Mouse (Mus musculus) lung, embryonic 14.5 days (tissue): Measurements from ENCODE around the gene Cfap57. TPM values are rescaled to one million over a fixed set of nuclear protein-coding genes. Genes with fewer than 3 reads are reported as not detected.
"Not testable (repeated sequence)": the region's sequence is repeated elsewhere in the genome, so short reads cannot be mapped to it uniquely, and the experiment has no call there.

ENCODE experiments used
- ATAC-seq: fragments of 200-750 bp; cut with Nextera tagmentation; 2 replicates; pipeline ENCODE4 v1.8.0; 2017; ENCODE audit warnings: mild to moderate bottlenecking, moderate TSS enrichment, moderate library complexity; ENCODE audit not compliant: insufficient read depth
- DNase-seq: peaks from one replicate; pipeline ENCODE4 v3.0.0-alpha.2; 2015
- H3K27ac ChIP-seq: fragments of 300-500 bp; sonication (generic); 2 replicates; pipeline ENCODE4 v1.5.1; 2014; ENCODE audit warnings: low read depth, mild to moderate bottlenecking, moderate library complexity
- H3K27me3 ChIP-seq: fragments of 300-500 bp; sonication (generic); 2 replicates; pipeline ENCODE4 v1.6.1; 2014; ENCODE audit warnings: low read length, control low read depth; ENCODE audit not compliant: insufficient read depth
- H3K36me3 ChIP-seq: fragments of 300-500 bp; sonication (generic); 2 replicates; pipeline ENCODE4 v1.6.1; 2014; ENCODE audit warnings: control low read depth; ENCODE audit not compliant: insufficient read depth
- H3K4me1 ChIP-seq: fragments of 300-500 bp; sonication (generic); 2 replicates; pipeline ENCODE4 v1.6.1; 2014; ENCODE audit warnings: antibody characterized with exemption, control low read depth; ENCODE audit not compliant: insufficient read depth
- H3K4me2 ChIP-seq: fragments of 300-500 bp; sonication (generic); 2 replicates; pipeline ENCODE4 v1.6.1; 2014; ENCODE audit warnings: mild to moderate bottlenecking
- H3K4me3 ChIP-seq: fragments of 300-500 bp; sonication (generic); 2 replicates; pipeline ENCODE4 v1.5.1; 2014; ENCODE audit warnings: low read depth, low read length
- H3K9ac ChIP-seq: fragments of 300-500 bp; sonication (generic); 2 replicates; pipeline ENCODE4 v1.6.1; 2014
- H3K9me3 ChIP-seq: fragments of 300-500 bp; sonication (generic); 2 replicates; pipeline ENCODE4 v1.6.1; 2016; ENCODE audit warnings: low read depth, low read length, control low read depth
- CTCF ChIP-seq: IDR thresholded peaks from 2 replicates; pipeline ENCODE4 v1.5.1; 2016; ENCODE audit warnings: antibody characterized with exemption, low read depth
- WGBS: fragments of 180-500 bp; shearing (Covaris S2); extraction: QIAGEN DNeasy Blood & Tissue Kit; methylation state at CpG from one replicate; pipeline ENCODE4 v1.1.7; 2014; 5-methylcytosine and 5-hydroxymethylcytosine counted together
- polyA plus RNA-seq: library from polyadenylated mRNA; unstranded; fragments of >200 nt; fragmentation: Nextera tagmentation; extraction: Ambion mirVana; gene quantifications from 2 replicates; pipeline ENCODE4 v1.2.1, GENCODE M21; 2014

Cfap57 gene
- polyA plus RNA-seq, 1 experiment from 2014 or later = 0.12 TPM

DNA sequence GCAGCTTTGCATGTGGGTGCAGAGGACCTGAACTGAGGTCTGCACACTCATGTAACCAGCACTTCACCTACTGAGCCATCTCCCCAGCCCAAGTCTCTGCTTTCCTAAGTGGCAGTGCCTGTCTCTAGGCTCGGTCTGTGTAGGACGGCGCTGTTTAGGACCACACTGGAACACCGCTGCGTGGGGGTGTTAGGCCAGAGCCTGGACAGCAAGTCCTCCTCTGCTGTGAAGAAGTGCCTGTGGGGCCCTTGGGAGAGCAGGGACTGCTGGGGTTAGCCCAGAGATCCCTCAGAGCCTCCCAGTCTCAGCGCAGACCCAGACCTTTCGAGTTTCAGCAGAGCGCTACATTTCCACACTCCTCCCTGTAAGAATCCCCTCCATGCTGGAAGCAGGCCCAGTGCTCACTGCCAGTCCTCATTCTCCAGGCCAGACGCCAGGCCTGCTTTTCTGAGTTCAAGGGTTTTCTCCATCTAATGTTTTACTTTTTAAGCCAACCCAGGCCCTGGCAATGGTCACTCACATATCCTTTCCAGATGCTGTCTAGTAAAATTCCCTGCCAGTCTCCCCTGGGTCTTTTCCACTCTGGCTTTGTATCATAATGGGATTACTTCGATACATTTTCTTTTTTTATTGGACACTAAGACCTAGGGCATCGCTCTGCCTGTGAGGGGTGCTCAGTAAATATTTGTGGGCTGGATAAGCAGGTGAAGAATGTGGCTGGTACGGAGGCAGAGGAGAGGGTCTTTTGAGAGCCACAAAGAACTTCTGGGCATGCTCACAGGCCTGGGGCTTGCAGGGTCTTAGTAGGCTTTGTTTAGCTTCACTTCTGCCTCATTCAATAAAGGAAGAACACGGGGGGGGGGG is 56.3 kb downstream of the Cfap57 start:
- H3K27ac ChIP-seq = no peak overlapping the region
- H3K4me3 ChIP-seq = no peak overlapping the region
- no peaks in the 10 kb centered on the region for H3K9me3 ChIP-seq
- no peaks in the 10 kb centered on the region for H3K36me3 ChIP-seq
- no peak overlapping the region for H3K9ac ChIP-seq
- TF ChIP-seq CTCF = no peak
- WGBS = 71% methylated on average over 13 of the region's 13 CpGs
- H3K4me2 ChIP-seq = no peak overlapping the region
- no peaks in the 10 kb centered on the region for H3K4me1 ChIP-seq
- no peaks in the 10 kb centered on the region for H3K27me3 ChIP-seq
- DNase-seq = peak; percentile 34
- no peak for ATAC-seq

DNA sequence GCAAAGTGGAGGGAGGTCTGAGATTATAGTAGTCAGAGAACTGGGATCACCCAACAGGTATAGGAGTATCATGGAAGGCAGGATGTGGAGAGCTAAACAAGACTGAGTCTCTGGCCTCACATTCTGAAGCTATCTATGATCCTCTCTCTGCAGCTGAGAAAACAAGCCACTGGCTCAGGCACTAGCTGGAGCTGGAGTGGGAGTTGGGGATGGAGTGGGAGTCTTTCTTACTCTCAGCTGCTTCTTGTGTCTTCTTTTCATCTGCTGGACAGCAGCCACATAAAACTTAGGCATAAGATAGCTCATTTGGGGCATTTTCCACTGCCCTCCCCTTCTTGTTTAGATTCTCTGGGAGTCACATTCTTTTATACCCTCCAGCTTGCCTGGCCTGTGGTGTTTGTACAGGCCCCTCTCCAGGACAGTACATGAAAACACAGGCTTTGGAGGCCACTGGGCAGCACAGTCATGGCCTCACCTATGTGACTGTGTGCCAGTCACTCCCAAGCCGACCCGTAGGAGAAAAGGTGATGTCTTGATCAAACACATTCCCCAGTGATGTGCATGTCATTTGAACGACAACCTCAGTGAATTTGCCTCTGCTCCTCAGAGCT is 67.4 kb downstream of the Cfap57 start:
- H3K27ac ChIP-seq = no peak overlapping the region
- H3K9ac ChIP-seq = no peak overlapping the region
- 64% methylated on average over 3 of the region's 3 CpGs for WGBS
- H3K4me1 ChIP-seq = no peaks in the 10 kb centered on the region
- no peak for ATAC-seq
- H3K27me3 ChIP-seq = no peaks in the 10 kb centered on the region
- no peak overlapping the region for H3K4me3 ChIP-seq
- TF ChIP-seq CTCF = no peak
- H3K36me3 ChIP-seq = no peaks in the 10 kb centered on the region
- peak; percentile 24 for DNase-seq
- no peak overlapping the region for H3K4me2 ChIP-seq
- H3K9me3 ChIP-seq = no peaks in the 10 kb centered on the region

DNA sequence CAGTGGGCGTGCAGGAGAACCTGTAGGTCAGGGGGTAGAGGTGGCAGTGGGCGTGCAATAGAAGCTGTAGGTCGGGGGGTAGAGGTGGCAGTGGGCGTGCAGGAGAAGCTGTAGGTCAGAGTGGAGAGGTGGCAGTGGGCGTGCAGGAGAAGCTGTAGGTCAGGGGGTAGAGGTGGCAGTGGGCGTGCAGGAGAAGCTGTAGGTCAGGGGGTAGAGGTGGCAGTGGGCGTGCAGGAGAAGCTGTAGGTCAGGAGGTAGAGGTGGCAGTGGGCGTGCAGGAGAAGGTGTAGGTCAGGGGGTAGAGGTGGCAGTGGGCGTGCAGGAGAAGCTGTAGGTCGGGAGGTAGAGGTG is 72.5 kb downstream of the Cfap57 start:
- not testable (repeated sequence) for H3K36me3 ChIP-seq, H3K4me2 ChIP-seq, H3K9me3 ChIP-seq, H3K27ac ChIP-seq, H3K27me3 ChIP-seq, H3K9ac ChIP-seq, H3K4me3 ChIP-seq, ATAC-seq, H3K4me1 ChIP-seq
- peak; percentile 70 for DNase-seq
- whole genome bisulfite sequencing = 85% methylated on average over 10 of the region's 10 CpGs

DNA sequence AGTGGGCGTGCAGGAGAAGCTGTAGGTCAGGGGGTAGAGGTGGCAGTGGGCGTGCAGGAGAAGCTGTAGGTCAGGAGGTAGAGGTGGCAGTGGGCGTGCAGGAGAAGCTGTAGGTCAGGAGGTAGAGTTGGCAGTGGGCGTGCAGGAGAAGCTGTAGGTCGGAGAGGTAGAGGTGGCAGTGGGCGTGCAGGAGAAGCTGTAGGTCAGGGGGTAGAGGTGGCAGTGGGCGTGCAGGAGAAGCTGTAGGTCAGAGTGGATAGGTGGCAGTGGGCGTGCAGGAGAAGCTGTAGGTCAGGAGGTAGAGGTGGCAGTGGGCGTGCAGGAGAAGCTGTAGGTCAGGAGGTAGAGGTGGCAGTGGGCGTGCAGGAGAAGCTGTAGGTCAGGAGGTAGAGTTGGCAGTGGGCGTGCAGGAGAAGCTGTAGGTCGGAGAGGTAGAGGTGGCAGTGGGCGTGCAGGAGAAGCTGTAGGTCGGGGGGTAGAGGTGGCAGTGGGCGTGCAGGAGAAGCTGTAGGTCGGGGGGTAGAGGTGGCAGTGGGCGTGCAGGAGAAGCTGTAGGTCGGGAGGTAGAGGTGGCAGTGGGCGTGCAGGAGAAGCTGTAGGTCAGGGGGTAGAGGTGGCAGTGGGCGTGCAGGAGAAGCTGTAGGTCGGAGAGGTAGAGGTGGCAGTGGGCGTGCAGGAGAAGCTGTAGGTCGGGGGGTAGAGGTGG is 73.0 kb downstream of the Cfap57 start:
- WGBS = 86% methylated on average over 22 of the region's 23 CpGs
- ATAC-seq, H3K4me2 ChIP-seq, H3K4me3 ChIP-seq, DNase-seq, H3K27me3 ChIP-seq, H3K9me3 ChIP-seq, H3K27ac ChIP-seq, H3K4me1 ChIP-seq, H3K36me3 ChIP-seq, H3K9ac ChIP-seq: not testable (repeated sequence)

DNA sequence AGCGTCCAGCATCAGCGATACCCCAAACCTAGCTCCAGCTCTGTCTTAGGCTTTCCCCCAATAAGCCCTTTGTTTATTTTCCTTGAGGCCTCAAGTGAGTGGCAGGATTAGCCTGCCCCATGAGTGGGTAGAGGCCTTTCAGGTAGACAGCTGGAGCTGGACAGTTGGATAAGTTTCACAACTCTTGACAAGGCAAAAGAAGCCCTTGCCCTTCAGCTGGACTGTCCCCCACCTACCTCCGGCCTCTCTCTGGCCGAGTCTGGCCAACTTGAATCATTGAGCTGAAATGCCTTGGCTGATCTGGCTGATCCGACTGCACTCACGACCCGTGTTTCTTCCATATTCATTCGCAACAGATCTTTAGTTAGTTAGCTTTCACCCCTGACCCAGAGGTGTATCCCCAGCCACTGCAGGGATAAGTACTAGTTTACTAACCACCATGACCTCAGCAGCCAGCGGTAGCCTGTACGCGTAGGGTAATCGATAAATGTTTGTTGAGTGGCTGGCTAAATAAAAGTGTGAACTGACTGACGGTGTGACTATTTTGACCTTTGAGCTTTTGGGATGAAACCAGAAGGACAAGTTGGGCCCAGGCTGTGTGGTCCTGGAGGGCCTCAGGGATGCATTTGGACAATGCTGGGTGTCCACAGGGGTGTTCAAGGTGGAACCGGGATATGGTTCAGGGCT is 76.0 kb downstream of the Cfap57 start:
- 42% methylated on average over 14 of the region's 14 CpGs for WGBS
- no peak for TF ChIP-seq CTCF
- H3K27ac ChIP-seq = peak overlapping the region; percentile 86
- H3K4me3 ChIP-seq = peak overlapping the region; percentile 33
- no peaks in the 10 kb centered on the region for H3K27me3 ChIP-seq
- peak overlapping the region; percentile 61 for H3K4me2 ChIP-seq
- no peaks in the 10 kb centered on the region for H3K9me3 ChIP-seq
- ATAC-seq = 0 out of 2 replicates have a peak, but pooled peaks have one; percentile 10
- no peaks in the 10 kb centered on the region for H3K36me3 ChIP-seq
- no peak for DNase-seq
- no peaks in the 10 kb centered on the region for H3K4me1 ChIP-seq
- H3K9ac ChIP-seq = 0 out of 2 replicates have a peak overlapping the region, but pooled peaks have one; percentile 14

DNA sequence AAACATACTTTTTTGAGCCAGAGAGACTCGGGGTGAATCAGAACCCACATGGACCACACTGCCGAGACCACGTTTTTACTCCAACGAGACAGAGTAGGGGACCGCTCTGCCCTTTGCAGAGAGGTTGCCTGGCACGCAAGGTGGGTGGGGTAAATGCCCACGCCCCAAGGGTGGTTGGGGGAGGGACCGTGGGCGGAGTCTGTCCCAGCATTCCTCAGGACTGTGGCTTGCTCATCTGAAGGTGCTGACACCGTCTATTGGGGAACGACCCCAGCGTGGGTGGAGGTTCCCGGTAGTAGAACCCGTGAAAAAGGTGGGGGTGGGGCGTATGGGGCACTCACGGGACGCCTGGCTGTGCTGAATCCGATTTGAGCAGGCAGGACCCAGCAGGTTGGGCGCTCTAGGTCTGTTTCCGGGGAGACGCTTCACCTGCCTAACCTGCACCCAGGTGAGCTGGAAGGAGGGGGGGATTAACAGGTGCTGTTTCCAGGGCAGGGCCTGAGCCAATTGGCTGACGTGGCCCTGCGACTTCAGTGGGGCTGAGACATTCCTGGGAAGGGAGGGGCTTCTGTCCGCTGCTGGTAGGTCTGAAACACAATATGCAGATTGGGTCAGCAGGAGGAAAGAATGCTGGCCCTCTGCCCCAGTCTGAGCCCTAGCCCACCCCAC is 76.9 kb downstream of the Cfap57 start, which contains the start of gene Tmem125:
Gene Tmem125 (minus strand): TSS at position 453 of the 669 bp plus-strand sequence.
- DNase-seq = peak; percentile 78
- no peaks in the 10 kb centered on the region for H3K36me3 ChIP-seq
- peak within 1 kb of the TSS; percentile 86 for H3K27ac ChIP-seq
- H3K4me1 ChIP-seq = no peaks in the 10 kb centered on the region
- peak within 1 kb of the TSS; percentile 17; the same call in 1 of the 2 replicates for H3K9ac ChIP-seq
- peak within 1 kb of the TSS; percentile 33 for H3K4me3 ChIP-seq
- 2% methylated on average over 24 of the region's 24 CpGs for WGBS
- TF ChIP-seq CTCF = no peak
- ATAC-seq = peak; percentile 88
- no peaks in the 10 kb centered on the region for H3K27me3 ChIP-seq
- H3K4me2 ChIP-seq = peak within 1 kb of the TSS; percentile 61
- no peaks in the 10 kb centered on the region for H3K9me3 ChIP-seq
